Mouse (Mus musculus): Measurements from ENCODE around the gene Mrpl9.

- TF ChIP-seq POLR2A (IDR thresholded peaks at IDR 0.05; ENCODE audit: insufficient read depth, low read length) = no peak
- no peak for TF ChIP-seq EP300 (IDR thresholded peaks at IDR 0.05; ENCODE audit: insufficient read depth, low read depth, low read length)
These were observed 34.3 kb downstream of the Mrpl9 start for GRCm38 (mm10) chr3:94477444-94477843.

Measured in ES-Bruce4 (cell line).